Mouse (Mus musculus): ENCODE measurements around the gene Slc6a1.

GRCm38 (mm10) chr6:114336944-114337215, 54.4 kb downstream of the Slc6a1 start:
- TF ChIP-seq CTCF (IDR thresholded peaks at IDR 0.05; ENCODE audit: extremely low read depth, insufficient read length, insufficient replicate concordance, low read depth, low read length): no peak
- TF ChIP-seq POLR2A (IDR thresholded peaks at IDR 0.05; ENCODE audit: low read depth, low read length): no peak

All from small intestine, adult 2 months (tissue).